Mouse (Mus musculus): Measurements from ENCODE around the gene Olfr1378. TPM values are rescaled to one million over a fixed set of nuclear protein-coding genes. Genes with fewer than 3 reads are reported as not detected.
A peak's percentile ranks its signal among the peaks of the same experiment; 100 is the strongest.

Olfr1378 gene
- not detected for total RNA-seq (2022)

- no peak for DNase-seq
These were observed at the start of gene Olfr1378 for GRCm38 (mm10) chr11:50966230-50966629. Gene Olfr1378, plus strand, starts transcription at chr11:50966530.

GRCm38 (mm10) chr11:50930469-50931014 is 35.8 kb upstream of the Olfr1378 start:
- no peak for DNase-seq

GRCm38 (mm10) chr11:50931021-50931420 is 35.3 kb upstream of the Olfr1378 start:
- peak; percentile 13 for DNase-seq

- DNase-seq = peak; percentile 79
These were observed 34.9 kb upstream of the Olfr1378 start, which contains the start of gene Zfp354b for GRCm38 (mm10) chr11:50931451-50931866. Gene Zfp354b, minus strand, starts transcription at chr11:50931633.

GRCm38 (mm10) chr11:50932040-50932439 is 34.3 kb upstream of the Olfr1378 start:
- DNase-seq = no peak

GRCm38 (mm10) chr11:50938435-50938834 is 27.9 kb upstream of the Olfr1378 start:
- DNase-seq = no peak

- DNase-seq = no peak
These were observed 26.5 kb upstream of the Olfr1378 start for GRCm38 (mm10) chr11:50939621-50940366.

- DNase-seq = no peak
These were observed 23.9 kb upstream of the Olfr1378 start for GRCm38 (mm10) chr11:50942386-50942785.

GRCm38 (mm10) chr11:50943506-50943905 is 22.8 kb upstream of the Olfr1378 start, which contains the start of gene 4933414I15Rik:
Gene 4933414I15Rik, minus strand, starts transcription at chr11:50943765.
- no peak for DNase-seq

- no peak for DNase-seq
These were observed 14.0 kb upstream of the Olfr1378 start for GRCm38 (mm10) chr11:50952290-50952689.

GRCm38 (mm10) chr11:50953665-50954064 is 12.7 kb upstream of the Olfr1378 start, which contains the start of gene Prop1:
Gene Prop1, minus strand, starts transcription at chr11:50953765.
- DNase-seq = no peak

GRCm38 (mm10) chr11:50964886-50965285 is 1.4 kb upstream of the Olfr1378 start:
- DNase-seq = no peak

GRCm38 (mm10) chr11:50977216-50977615 is 10.9 kb downstream of the Olfr1378 start:
- DNase-seq = peak; percentile 13

- DNase-seq = no peak
These were observed 15.3 kb downstream of the Olfr1378 start, which contains the start of gene Olfr1377 for GRCm38 (mm10) chr11:50981667-50982066. Gene Olfr1377, plus strand, starts transcription at chr11:50981967.

- DNase-seq = no peak
These were observed 37.0 kb downstream of the Olfr1378 start, which contains the start of gene Olfr51 for GRCm38 (mm10) chr11:51003296-51003695. Gene Olfr51, plus strand, starts transcription at chr11:51003596.

GRCm38 (mm10) chr11:51011821-51012220 is 45.5 kb downstream of the Olfr1378 start:
- DNase-seq = peak; percentile 93

- no peak for DNase-seq
These were observed 47.6 kb downstream of the Olfr1378 start, which contains the start of gene Olfr54 for GRCm38 (mm10) chr11:51013936-51014335. Gene Olfr54, plus strand, starts transcription at chr11:51014236.

- no peak for DNase-seq
These were observed 50.0 kb downstream of the Olfr1378 start for GRCm38 (mm10) chr11:51016341-51016740.

Other genes with a start within 250 kb of the Olfr1378 start
- 1 to 10 TPM; 5.7 to 9.9 (median 7.6) TPM for gene Zfp354c, start 138.8 kb upstream of the Olfr1378 start, total RNA-seq (2022)
- 1 to 10 TPM; 1.0 to 1.5 (median 1.2) TPM for gene Zfp879, start 125.0 kb upstream of the Olfr1378 start, total RNA-seq (2022)
- not detected for gene Grm6, start 115.8 kb upstream of the Olfr1378 start, total RNA-seq (2022)
- 1 to 10 TPM; 4.0 to 6.1 (median 4.8) TPM for gene Zfp454, start 78.9 kb upstream of the Olfr1378 start, total RNA-seq (2022)
- gene Zfp2, start 50.4 kb upstream of the Olfr1378 start, total RNA-seq (2022) = 10 to 100 TPM in 3 of 4 experiments, 1 to 10 TPM in 1; 9.4 to 12.8 (median 11.0) TPM
- gene Zfp354b, start 34.9 kb upstream of the Olfr1378 start, total RNA-seq (2022) = 1 to 10 TPM; 1.7 to 4.7 (median 3.3) TPM
- gene 4933414I15Rik, start 22.8 kb upstream of the Olfr1378 start, total RNA-seq (2022) = not detected
- not detected for gene Prop1, start 12.8 kb upstream of the Olfr1378 start, total RNA-seq (2022)
- gene Olfr1377, start 15.4 kb downstream of the Olfr1378 start, total RNA-seq (2022) = not detected
- not detected for gene Olfr51, start 37.1 kb downstream of the Olfr1378 start, total RNA-seq (2022)
- under 1 TPM; 0.15 to 0.91 (median 0.39) TPM for gene Olfr54, start 47.7 kb downstream of the Olfr1378 start, total RNA-seq (2022)
- not detected for gene Olfr1375, start 81.6 kb downstream of the Olfr1378 start, total RNA-seq (2022)
- 10 to 100 TPM in 2 of 4 experiments, 1 to 10 TPM in 2; 5.7 to 12.4 (median 9.7) TPM for gene Zfp354a, start 92.7 kb downstream of the Olfr1378 start, total RNA-seq (2022)

Measured in adrenal gland, adult 8-10 months (tissue).